Mouse (Mus musculus) embryonic stem cell, embryonic (primary cell): ENCODE measurements around the gene Calhm6.

ENCODE experiments used
- CTCF ChIA-PET, 4 experiments: fragments of 300-600 bp in 2 of 4; fragments of 350-600 bp in 2 of 4; sonication (Branson Sonifier 250); formaldehyde crosslinking; loops; one replicate each; lab custom pipeline; 2022; ENCODE audit warnings: inconsistent platforms in 2 of 4; lab: Charles Lee
- POLR2A ChIA-PET, 4 experiments: fragments of 300-600 bp in 2 of 4; fragments of 350-600 bp in 2 of 4; sonication (Branson Sonifier 250); formaldehyde crosslinking; loops; one replicate each; lab custom pipeline; 2022; ENCODE audit warnings: antibody characterized with exemption in 4 of 4, inconsistent platforms in 1 of 4; lab: Charles Lee

The Calhm6 gene

GRCm38 (mm10) chr10:34127392-34128378 lies at the start of gene Calhm6:
Gene Calhm6 (minus strand): TSS chr10:34127984.
- ChIA-PET POLR2A (interaction anchor here (0.6 to 1.7 kb wide), 19 partner anchors 10 to 170 kb away, joined by 3 to 9 read pairs (median 4); partner anchors contain the start of genes Calhm5 (in 3 of the 4), Tspyl1 (in 2 of the 4), Rwdd1 (in 1 of the 4) and Tspyl4 (in 1 of the 4)), CTCF (interaction anchor here in 2 of 4 experiments (1.0 to 1.6 kb wide), 2 partner anchors 31 to 106 kb away, joined by 3 read pairs; partner anchors contain the start of gene Calhm5 (in 1 of the 2))

GRCm38 (mm10) chr10:34175870-34176606 lies 48.3 kb upstream of the Calhm6 start:
- POLR2A ChIA-PET, result interaction anchor here in 3 of 4 experiments (0.6 to 3.7 kb wide), 15 partner anchors 10 to 157 kb away, joined by 3 to 12 read pairs (median 4); partner anchors contain the start of genes Dse (in 1 of the 3) and Rwdd1 (in 1 of the 3)
- CTCF ChIA-PET, result interaction anchor here in 2 of 4 experiments (0.7 to 1.6 kb wide), 2 partner anchors 75 to 106 kb away, joined by 3 to 6 read pairs; partner anchors contain the start of gene Tspyl1 (in 1 of the 2)

GRCm38 (mm10) chr10:34172663-34173282 lies 45.0 kb upstream of the Calhm6 start:
- POLR2A ChIA-PET, result interaction anchor here in 2 of 4 experiments (0.8 to 1.6 kb wide), 4 partner anchors 10 to 109 kb away, joined by 3 to 6 read pairs (median 4); partner anchors contain the start of gene Tspyl1 (in 1 of the 2)
- CTCF ChIA-PET, result no interaction called here

- CTCF ChIA-PET, result no interaction called here
- POLR2A ChIA-PET, result interaction anchor here in 2 of 4 experiments (1.2 to 2.1 kb wide), 5 partner anchors 35 to 112 kb away, joined by 3 to 5 read pairs (median 4); partner anchors contain the start of gene Tspyl1 (in 1 of the 2)
Observed at GRCm38 (mm10) chr10:34171660-34172059, 43.9 kb upstream of the Calhm6 start.

GRCm38 (mm10) chr10:34171191-34171590 lies 43.4 kb upstream of the Calhm6 start:
- CTCF ChIA-PET, result no interaction called here
- POLR2A ChIA-PET, result interaction anchor here in 2 of 4 experiments (1.0 to 2.1 kb wide), 9 partner anchors 11 to 112 kb away, joined by 3 to 5 read pairs (median 3); partner anchors contain the start of genes Dse (in 1 of the 2) and Tspyl1 (in 1 of the 2)

- ChIA-PET CTCF (interaction anchor here in 2 of 4 experiments (0.8 to 1.3 kb wide), 2 partner anchors 67 kb away, joined by 3 read pairs; no protein-coding TSS in a partner anchor), POLR2A (interaction anchor here in 2 of 4 experiments (0.6 to 1.3 kb wide), 6 partner anchors 23 to 165 kb away, joined by 3 to 6 read pairs (median 3); no protein-coding TSS in a partner anchor)
Observed at GRCm38 (mm10) chr10:34166971-34167370, 39.2 kb upstream of the Calhm6 start.

- POLR2A ChIA-PET, result interaction anchor here (0.6 to 2.0 kb wide), 10 partner anchors 9 to 139 kb away, joined by 3 to 8 read pairs (median 4); partner anchors contain the start of gene Rwdd1 (in 1 of the 4)
- CTCF ChIA-PET, result interaction anchor here in 2 of 4 experiments (0.7 kb wide), 2 partner anchors 51 to 73 kb away, joined by 3 read pairs; no protein-coding TSS in a partner anchor
Observed at GRCm38 (mm10) chr10:34155796-34156554, 28.2 kb upstream of the Calhm6 start.

- POLR2A ChIA-PET, result interaction anchor here (0.7 to 1.5 kb wide), 10 partner anchors 10 to 133 kb away, joined by 3 to 7 read pairs (median 3); partner anchors contain the start of gene Tspyl1 (in 1 of the 4)
- CTCF ChIA-PET, result interaction anchor here in 3 of 4 experiments (0.5 to 1.7 kb wide), 9 partner anchors 55 to 176 kb away, joined by 3 to 8 read pairs (median 4); partner anchors contain the start of genes Calhm5 (in 1 of the 3) and Tspyl1 (in 1 of the 3)
Observed at GRCm38 (mm10) chr10:34151827-34152226, 24.0 kb upstream of the Calhm6 start.

- CTCF ChIA-PET, result interaction anchor here in 1 of 4 experiments (1.6 kb wide), 1 partner anchor 131 kb away, joined by 3 read pairs; the partner anchor contains the start of gene Tspyl1
Observed at GRCm38 (mm10) chr10:34150454-34150853, 22.7 kb upstream of the Calhm6 start.

GRCm38 (mm10) chr10:34149772-34150171 lies 22.0 kb upstream of the Calhm6 start:
- ChIA-PET POLR2A (interaction anchor here in 2 of 4 experiments (0.6 to 1.7 kb wide), 6 partner anchors 10 to 132 kb away, joined by 3 to 5 read pairs (median 3); partner anchors contain the start of gene Calhm6 (in 1 of the 2)), CTCF (interaction anchor here in 2 of 4 experiments (0.7 to 1.6 kb wide), 2 partner anchors 85 to 132 kb away, joined by 3 read pairs; partner anchors contain the start of gene Tspyl1 (in 1 of the 2))

More at GRCm38 (mm10) chr10:34150454-34150853, 22.7 kb upstream of the Calhm6 start:
- POLR2A ChIA-PET, result interaction anchor here in 2 of 4 experiments (0.9 to 1.3 kb wide), 3 partner anchors 56 to 83 kb away, joined by 3 read pairs; no protein-coding TSS in a partner anchor

- ChIA-PET CTCF (no interaction called here), POLR2A (no interaction called here)
Observed at GRCm38 (mm10) chr10:34141693-34142092, 13.9 kb upstream of the Calhm6 start.

- CTCF ChIA-PET, result no interaction called here
- POLR2A ChIA-PET, result interaction anchor here in 1 of 4 experiments (1.0 to 1.6 kb wide), 3 partner anchors 9 to 139 kb away, joined by 3 to 5 read pairs (median 4); no protein-coding TSS in a partner anchor
Observed at GRCm38 (mm10) chr10:34139768-34140167, 12.0 kb upstream of the Calhm6 start.

- CTCF ChIA-PET, result no interaction called here
- POLR2A ChIA-PET, result interaction anchor here in 1 of 4 experiments (1.0 to 1.2 kb wide), 2 partner anchors 10 to 90 kb away, joined by 3 read pairs; no protein-coding TSS in a partner anchor
Observed at GRCm38 (mm10) chr10:34138027-34138426, 10.2 kb upstream of the Calhm6 start.

GRCm38 (mm10) chr10:34136432-34136831 lies 8.6 kb upstream of the Calhm6 start:
- CTCF ChIA-PET, result interaction anchor here in 2 of 4 experiments (0.6 to 0.7 kb wide), 2 partner anchors 102 to 131 kb away, joined by 3 read pairs; no protein-coding TSS in a partner anchor
- POLR2A ChIA-PET, result interaction anchor here in 1 of 4 experiments (1.1 kb wide), 1 partner anchor 40 kb away, joined by 3 read pairs; the partner anchor contains the start of gene Calhm5

GRCm38 (mm10) chr10:34131356-34131755 lies 3.6 kb upstream of the Calhm6 start:
- POLR2A ChIA-PET, result interaction anchor here in 1 of 4 experiments (0.7 to 1.4 kb wide), 3 partner anchors 17 to 150 kb away, joined by 3 to 6 read pairs (median 3); partner anchors contain the start of gene Tspyl1
- CTCF ChIA-PET, result no interaction called here
